Mouse (Mus musculus): ENCODE data around the gene Fmo1.

DNA sequence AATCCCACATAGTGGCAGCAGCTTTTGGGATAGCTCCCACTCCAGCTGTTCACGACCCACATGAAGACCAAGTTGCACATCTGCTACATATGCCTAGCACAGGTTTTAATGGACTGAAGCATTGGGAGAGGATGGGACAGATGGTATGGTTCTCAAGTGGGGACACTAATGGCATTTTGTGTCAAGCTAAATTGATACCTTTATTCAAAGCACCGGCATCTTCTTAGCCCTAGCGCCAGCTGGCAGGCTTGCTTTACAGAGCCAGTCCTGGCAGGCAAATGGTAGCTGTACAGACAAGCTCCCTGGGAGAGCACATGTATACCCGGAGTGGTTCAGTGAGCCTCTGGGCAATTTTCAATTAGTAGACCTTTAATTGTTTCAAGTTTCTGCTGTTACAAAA is 35.5 kb upstream of the Fmo1 start:
- no peak for TF ChIP-seq GATA1 (IDR thresholded peaks at IDR 0.05; ENCODE audit: low read length)
- no peak for TF ChIP-seq TAL1 (IDR thresholded peaks at IDR 0.05; ENCODE audit: low read length)

Data from erythroblast, embryonic 14.5 days (primary cell).